Mouse (Mus musculus) MEL (cell line): ENCODE measurements around the gene Pard3b. TPM values are rescaled to one million over a fixed set of nuclear protein-coding genes. Genes with fewer than 3 reads are reported as not detected.

Experiments
- DNase-seq: peaks from one replicate; pipeline ENCODE4 v3.0.0; 2011; ENCODE audit warnings: low read depth, low spot score
- H3K27ac ChIP-seq: 2 replicates; pipeline ENCODE4 v1.5.1; 2012; ENCODE audit warnings: low read depth, mild to moderate bottlenecking, control low read depth, low read length, moderate library complexity; ENCODE audit not compliant: control insufficient read depth
- H3K27me3 ChIP-seq, 2 experiments: fragments of 150-350 bp in 1 of 2; sonication (generic) in 1 of 2; 2 replicates each; pipeline ENCODE4 v1.6.1; 2012; ENCODE audit warnings: low read length in 2 of 2, mild to moderate bottlenecking in 2 of 2, improper control_type of control experiment in 1 of 2, moderate library complexity in 1 of 2; ENCODE audit not compliant: insufficient read depth in 2 of 2, control insufficient read depth in 1 of 2
- H3K36me3 ChIP-seq, 2 experiments: 2 replicates each; pipeline ENCODE4 v1.6.1; 2012 to 2014; ENCODE audit warnings: low read length in 2 of 2, improper control_type of control experiment in 1 of 2, inconsistent platforms in 1 of 2, mild to moderate bottlenecking in 1 of 2; ENCODE audit not compliant: insufficient read depth in 2 of 2, control insufficient read depth in 1 of 2
- H3K4me1 ChIP-seq, 2 experiments: fragments of 150-350 bp in 1 of 2; sonication (generic) in 1 of 2; 2 replicates each; pipeline ENCODE4 v1.6.1; 2012; ENCODE audit warnings: low read length in 2 of 2, improper control_type of control experiment in 1 of 2, mild to moderate bottlenecking in 1 of 2; ENCODE audit not compliant: insufficient read depth in 2 of 2, control insufficient read depth in 1 of 2
- H3K4me3 ChIP-seq, 2 experiments: fragments of 150-350 bp in 1 of 2; sonication (generic) in 1 of 2; 2 replicates each; pipeline ENCODE4 v1.5.1; 2012; ENCODE audit warnings: low read depth in 2 of 2, low read length in 2 of 2, mild to moderate bottlenecking in 2 of 2, moderate library complexity in 2 of 2, control low read depth in 1 of 2, improper control_type of control experiment in 1 of 2; ENCODE audit not compliant: control insufficient read depth in 1 of 2, insufficient read depth in 1 of 2
- H3K79me2 ChIP-seq: 2 replicates; pipeline ENCODE4 v1.6.1; 2012; ENCODE audit warnings: mild to moderate bottlenecking, low read length, moderate library complexity; ENCODE audit not compliant: control insufficient read depth, poor library complexity, insufficient read depth
- H3K9ac ChIP-seq: 2 replicates; pipeline ENCODE4 v1.6.1; 2012; ENCODE audit warnings: low read depth, mild to moderate bottlenecking, control low read depth, low read length, moderate library complexity; ENCODE audit not compliant: control insufficient read depth, poor library complexity, severe bottlenecking
- H3K9me3 ChIP-seq: fragments of 150-350 bp; sonication (generic); replicated peaks from 2 replicates; pipeline ENCODE4 v1.6.1; 2012; ENCODE audit warnings: mild to moderate bottlenecking, low read length, improper control_type of control experiment, moderate library complexity; ENCODE audit not compliant: insufficient read depth
- CHD1 ChIP-seq: IDR thresholded peaks from 2 replicates; pipeline ENCODE4 v1.6.1; 2012; ENCODE audit warnings: low read depth, mild to moderate bottlenecking, inconsistent platforms, low read length, improper control_type of control experiment
- CHD2 ChIP-seq: IDR thresholded peaks from 2 replicates; pipeline ENCODE4 v1.6.1; 2011; ENCODE audit warnings: low read length, improper control_type of control experiment
- E2F4 ChIP-seq: IDR thresholded peaks from 2 replicates; pipeline ENCODE4 v1.6.1; 2011; ENCODE audit warnings: low read depth, low read length, improper control_type of control experiment, borderline replicate concordance
- ELF1 ChIP-seq: IDR thresholded peaks from 2 replicates; pipeline ENCODE4 v1.6.1; 2014; ENCODE audit warnings: low read depth, mild to moderate bottlenecking, inconsistent platforms, low read length, improper control_type of control experiment, moderate library complexity
- EP300 ChIP-seq, 2 experiments: IDR thresholded peaks; 2 replicates each; pipeline ENCODE4 v1.6.1; 2011; ENCODE audit warnings: improper control_type of control experiment in 2 of 2, low read length in 2 of 2, low read depth in 1 of 2, mild to moderate bottlenecking in 1 of 2
- ETS1 ChIP-seq: IDR thresholded peaks from 2 replicates; pipeline ENCODE4 v1.6.1; 2012; ENCODE audit warnings: low read depth, mild to moderate bottlenecking, inconsistent platforms, low read length, improper control_type of control experiment, moderate library complexity
- HCFC1 ChIP-seq: IDR thresholded peaks from 2 replicates; pipeline ENCODE4 v1.6.1; 2012; ENCODE audit warnings: low read depth, mild to moderate bottlenecking, inconsistent platforms, low read length, improper control_type of control experiment, moderate library complexity
- JUND ChIP-seq: IDR thresholded peaks from 2 replicates; pipeline ENCODE4 v1.6.1; 2011; ENCODE audit warnings: low read depth, mild to moderate bottlenecking, improper control_type of control experiment, low read length
- KAT2A ChIP-seq: conservative IDR thresholded peaks from 2 replicates; pipeline ENCODE4 v1.6.1; 2012; ENCODE audit warnings: low read depth, low read length, improper control_type of control experiment, inconsistent platforms
- MAX ChIP-seq: IDR thresholded peaks from 2 replicates; pipeline ENCODE4 v1.6.1; 2011; ENCODE audit warnings: low read length, improper control_type of control experiment
- MAZ ChIP-seq: IDR thresholded peaks from 2 replicates; pipeline ENCODE4 v1.6.1; 2012; ENCODE audit warnings: low read depth, mild to moderate bottlenecking, inconsistent platforms, low read length, improper control_type of control experiment
- MXI1 ChIP-seq: IDR thresholded peaks from 2 replicates; pipeline ENCODE4 v1.6.1; 2011; ENCODE audit warnings: mild to moderate bottlenecking, low read depth, low read length, improper control_type of control experiment
- MYB ChIP-seq: IDR thresholded peaks from 2 replicates; pipeline ENCODE4 v1.6.1; 2011; ENCODE audit warnings: mild to moderate bottlenecking, low read depth, low read length, improper control_type of control experiment
- NELFE ChIP-seq: IDR thresholded peaks from 2 replicates; pipeline ENCODE4 v1.6.1; 2011; ENCODE audit warnings: low read depth, low read length, improper control_type of control experiment
- SMC3 ChIP-seq: IDR thresholded peaks from 2 replicates; pipeline ENCODE4 v1.6.1; 2011; ENCODE audit warnings: low read depth, low read length, improper control_type of control experiment
- TBP ChIP-seq: IDR thresholded peaks from 2 replicates; pipeline ENCODE4 v1.8.0; 2011; ENCODE audit warnings: low read depth, low read length, improper control_type of control experiment
- TCF12 ChIP-seq: IDR thresholded peaks from 2 replicates; pipeline ENCODE4 v1.6.1; 2014; ENCODE audit warnings: low read depth, mild to moderate bottlenecking, inconsistent platforms, low read length, improper control_type of control experiment, moderate library complexity
- USF1 ChIP-seq: IDR thresholded peaks from 2 replicates; pipeline ENCODE4 v1.6.1; 2014; ENCODE audit warnings: low read depth, mild to moderate bottlenecking, inconsistent platforms, low read length, improper control_type of control experiment, moderate library complexity
- USF2 ChIP-seq, 2 experiments: IDR thresholded peaks; 2 replicates each; pipeline ENCODE4 v1.6.1; 2011 to 2012; ENCODE audit warnings: improper control_type of control experiment in 2 of 2, low read length in 2 of 2, borderline replicate concordance in 1 of 2, inconsistent platforms in 1 of 2, low read depth in 1 of 2, mild to moderate bottlenecking in 1 of 2; ENCODE audit not compliant: insufficient read depth in 1 of 2
- ZMIZ1 ChIP-seq: IDR thresholded peaks from 2 replicates; pipeline ENCODE4 v1.6.1; 2012; ENCODE audit warnings: low read depth, mild to moderate bottlenecking, inconsistent platforms, low read length, improper control_type of control experiment, moderate library complexity
- polyA plus RNA-seq, 2 experiments: library from polyadenylated mRNA; stranded (reverse) in 1 of 2; unstranded in 1 of 2; fragments of >175 nt in 1 of 2; fragments of >200 nt in 1 of 2; gene quantifications; 2 replicates each; pipeline versions ENCODE4 v1.2.1 to v1.2.4; 2012; ENCODE audit warnings: low replicate concordance in 2 of 2, low read depth in 1 of 2; ENCODE audit not compliant: insufficient read length in 2 of 2, insufficient read depth in 1 of 2, missing spikeins in 1 of 2
- total RNA-seq: library from RNA; depleted of rRNA; stranded (reverse); fragments of 300-350 nt; gene quantifications from 2 replicates; pipeline ENCODE4 v1.2.3, GENCODE M21; 2012

Gene Pard3b
- total and polyA plus RNA-seq, 3 experiments = not detected

DNA sequence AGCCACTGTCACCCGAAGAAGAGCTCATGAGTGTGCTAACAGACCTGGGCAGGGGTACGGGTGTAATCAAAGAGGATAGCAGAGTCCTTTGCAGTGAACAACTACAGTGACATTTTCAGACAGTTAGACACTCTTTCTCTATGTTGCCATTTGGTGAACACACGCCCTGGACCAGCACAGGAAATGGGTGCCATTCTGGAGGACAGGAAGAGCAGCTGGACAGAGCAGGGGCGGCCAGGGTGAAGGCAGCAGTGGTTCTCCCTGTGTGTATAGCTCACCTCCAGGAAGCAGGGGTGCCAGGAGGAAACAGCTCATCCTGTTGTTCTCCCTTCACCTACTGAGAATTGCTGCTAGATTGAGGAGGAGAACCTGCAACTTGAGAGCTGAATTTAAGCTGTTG is 773.4 kb downstream of the Pard3b start:
- H3K27me3 ChIP-seq = no peaks in the 10 kb centered on the region
- H3K4me1 ChIP-seq = no peaks in the 10 kb centered on the region
- H3K9ac ChIP-seq = no peak overlapping the region
- DNase-seq = no peak
- no peaks in the 10 kb centered on the region for H3K9me3 ChIP-seq
- TF ChIP-seq HCFC1 (no peak), MAX (no peak), CHD2 (no peak), MAZ (no peak), MYB (no peak), JUND (no peak), MXI1 (no peak), ETS1 (no peak), TBP (no peak), USF1 (no peak), NELFE (no peak), EP300 (IDR thresholded peaks at IDR 0.05; ENCODE audit: low read depth in 1 of 2, low read length in 2 of 2) (no peak), E2F4 (no peak), ZMIZ1 (no peak), CHD1 (no peak), KAT2A (no peak), SMC3 (no peak), TCF12 (no peak), ELF1 (no peak), USF2 (IDR thresholded peaks at IDR 0.05; ENCODE audit: borderline replicate concordance in 1 of 2, insufficient read depth in 1 of 2, low read depth in 1 of 2, low read length in 2 of 2) (no peak)
- no peak overlapping the region for H3K27ac ChIP-seq
- no peak overlapping the region for H3K4me3 ChIP-seq
- H3K79me2 ChIP-seq = no peaks in the 10 kb centered on the region
- H3K36me3 ChIP-seq = no peaks in the 10 kb centered on the region

DNA sequence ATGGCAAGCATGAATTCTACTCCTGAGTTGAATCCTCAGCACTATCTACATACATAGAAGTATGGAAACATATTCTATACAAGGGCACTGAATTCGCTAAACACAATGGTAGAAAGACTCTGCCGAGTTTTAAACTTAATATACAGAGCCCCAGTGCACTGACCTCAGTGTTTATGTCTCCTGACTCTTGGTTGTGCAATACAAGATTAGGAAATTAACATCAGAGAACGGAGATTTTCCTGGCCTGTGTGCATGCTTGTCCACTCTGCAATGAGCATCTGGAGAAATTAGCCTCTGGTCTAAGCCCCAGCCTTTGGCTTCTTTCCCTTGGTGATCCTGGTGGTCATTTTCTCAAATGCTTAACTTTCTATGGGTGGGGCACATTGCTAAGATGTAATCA is 774.4 kb downstream of the Pard3b start:
- no peak for TF ChIP-seq TCF12
- no peak for TF ChIP-seq MAZ
- no peak for TF ChIP-seq USF1
- TF ChIP-seq CHD1 = no peak
- no peak for TF ChIP-seq KAT2A
- no peak for DNase-seq

More for the DNA sequence above, 774.4 kb downstream of the Pard3b start:
- Histone ChIP-seq H3K9ac (no peak overlapping the region), H3K27ac (no peak overlapping the region), H3K9me3 (no peaks in the 10 kb centered on the region), H3K4me3 (no peak overlapping the region), H3K36me3 (no peaks in the 10 kb centered on the region), H3K4me1 (no peaks in the 10 kb centered on the region), H3K79me2 (no peaks in the 10 kb centered on the region), H3K27me3 (no peaks in the 10 kb centered on the region)
